Mouse (Mus musculus) layer of hippocampus, adult 8-10 months (tissue): Measurements from ENCODE around the gene Klhl29. TPM values are rescaled to one million over a fixed set of nuclear protein-coding genes. Genes with fewer than 3 reads are reported as not detected.

ENCODE experiments used
- DNase-seq, 2 experiments: peaks; one replicate each; pipeline ENCODE4 v3.0.0; 2022; ENCODE audit warnings: low spot score in 2 of 2
- total RNA-seq, 4 experiments: library from RNA; stranded (reverse); gene quantifications; 2 replicates each; pipeline ENCODE4 v1.2.4; 2022

The Klhl29 gene
- total RNA-seq, 4 experiments from 2014 or later: 28.5 to 41.3 (median 33.1) TPM

DNA sequence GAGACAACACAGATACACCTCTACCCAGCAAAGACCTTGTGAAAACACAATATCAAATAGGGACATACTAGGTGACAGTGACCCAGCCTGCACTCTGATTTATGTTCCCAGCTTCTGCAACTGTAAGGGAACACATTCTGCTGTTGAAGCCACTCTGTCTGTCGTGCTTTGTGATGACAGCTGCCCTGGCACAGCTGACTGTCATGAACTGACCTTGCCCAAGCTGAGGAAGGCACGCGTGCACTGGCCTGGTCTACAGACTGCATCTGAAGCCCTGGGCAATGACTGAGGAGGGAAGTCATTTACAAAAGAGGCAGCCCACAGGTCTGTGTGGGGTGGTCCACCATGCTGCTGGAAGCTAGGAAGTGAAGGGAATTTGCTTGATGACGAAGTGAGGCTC, 246.3 kb downstream of the Klhl29 start:
- DNase-seq: no peak

DNA sequence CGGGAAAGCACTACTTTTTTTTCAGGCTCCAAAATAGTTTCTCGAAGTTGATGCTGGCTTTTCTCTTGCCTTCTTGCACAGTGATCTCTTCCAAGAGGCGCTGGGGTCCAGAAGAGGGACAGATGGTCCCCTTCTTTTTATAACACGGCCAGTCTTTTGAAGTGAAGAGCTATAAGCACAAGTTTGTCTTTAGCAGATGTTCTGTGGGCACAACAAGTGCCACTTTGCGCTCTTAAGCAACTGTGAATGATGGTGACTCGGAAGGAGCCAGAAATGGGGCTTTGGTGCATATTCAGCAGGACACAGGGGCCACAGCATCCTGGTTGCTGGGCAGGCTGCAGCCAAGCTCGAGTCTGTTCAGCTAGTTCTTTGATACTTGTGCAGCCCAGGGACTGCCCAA, 249.6 kb downstream of the Klhl29 start:
- no peak for DNase-seq

DNA sequence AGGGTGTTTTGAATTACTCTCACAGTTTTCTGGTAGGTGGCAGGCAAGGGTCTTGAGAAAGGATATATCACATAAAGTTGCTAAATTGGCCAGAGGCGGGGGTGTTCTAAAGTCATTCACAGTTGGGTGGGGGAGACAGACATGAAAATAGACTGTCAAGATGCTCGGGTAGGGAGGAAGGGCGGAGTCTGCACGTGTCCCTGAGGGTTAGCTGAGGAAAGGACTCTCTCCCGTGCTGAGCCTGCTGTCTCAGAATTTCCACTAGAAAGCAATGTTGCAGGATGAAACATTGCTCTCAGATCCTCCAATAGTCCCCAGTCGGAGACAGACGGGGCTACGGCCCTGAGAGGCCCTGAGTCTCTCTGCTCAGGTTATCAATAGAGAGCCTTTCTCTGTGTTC, 252.5 kb downstream of the Klhl29 start:
- no peak for DNase-seq

DNA sequence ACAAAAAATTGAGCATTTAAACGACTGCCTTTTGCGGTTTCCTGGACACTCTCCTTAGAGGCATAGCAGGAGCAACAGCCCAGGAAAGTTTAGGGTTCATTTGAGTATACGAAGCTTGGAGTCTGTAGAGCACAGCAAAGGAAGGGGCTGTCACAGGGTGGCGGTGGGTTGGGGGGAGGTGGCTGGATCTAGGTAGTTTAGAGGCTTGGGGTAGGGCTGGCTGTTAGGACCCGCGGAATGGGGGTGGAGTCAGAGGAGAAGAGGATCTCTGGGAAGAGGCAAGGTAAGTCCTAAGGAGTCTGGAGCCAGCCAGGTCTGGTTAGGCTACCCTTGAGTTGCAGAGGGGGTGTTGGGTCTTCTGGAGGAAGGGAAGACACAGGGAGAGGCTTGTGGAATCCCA, 255.2 kb downstream of the Klhl29 start:
- no peak for DNase-seq

DNA sequence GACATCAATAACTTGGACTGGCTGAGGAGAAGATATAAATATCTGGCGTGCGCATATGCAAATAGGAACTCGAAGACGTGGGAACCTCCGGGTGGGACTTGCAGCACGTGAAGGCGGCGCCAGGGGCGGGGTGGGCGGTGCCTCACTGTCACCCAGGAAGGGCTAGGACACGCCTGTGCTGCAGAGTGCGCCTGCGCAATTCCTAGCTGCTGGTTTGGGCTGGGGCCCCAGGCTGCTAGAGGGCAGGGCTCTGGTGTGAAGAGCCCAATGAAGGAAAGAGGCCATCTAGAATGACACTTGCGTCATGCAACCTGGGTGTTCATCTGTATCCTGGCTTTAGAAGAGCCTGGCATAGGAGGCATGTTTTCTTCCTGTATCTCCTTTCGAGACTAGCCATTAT, 255.8 kb downstream of the Klhl29 start:
- peak; percentile 92 to 93 for DNase-seq

DNA sequence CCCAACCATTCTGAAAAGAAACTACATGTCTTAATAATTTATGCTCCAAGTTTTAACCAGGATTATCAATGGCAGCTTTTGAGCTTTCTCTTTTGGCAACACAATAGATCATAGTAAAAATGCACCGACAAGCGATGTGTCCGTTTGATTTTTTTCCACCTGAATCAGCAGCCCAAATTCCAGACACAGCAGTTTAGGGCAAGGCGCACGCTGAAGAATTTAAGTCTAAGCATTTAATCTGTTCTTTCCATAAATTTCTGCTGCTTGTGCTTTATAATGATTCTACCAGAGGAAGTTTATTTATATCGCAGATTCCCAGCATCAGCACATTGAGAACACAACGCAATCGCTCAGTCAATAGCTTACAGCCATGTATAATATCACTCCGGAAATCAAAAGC, 256.2 kb downstream of the Klhl29 start:
- DNase-seq: no peak

DNA sequence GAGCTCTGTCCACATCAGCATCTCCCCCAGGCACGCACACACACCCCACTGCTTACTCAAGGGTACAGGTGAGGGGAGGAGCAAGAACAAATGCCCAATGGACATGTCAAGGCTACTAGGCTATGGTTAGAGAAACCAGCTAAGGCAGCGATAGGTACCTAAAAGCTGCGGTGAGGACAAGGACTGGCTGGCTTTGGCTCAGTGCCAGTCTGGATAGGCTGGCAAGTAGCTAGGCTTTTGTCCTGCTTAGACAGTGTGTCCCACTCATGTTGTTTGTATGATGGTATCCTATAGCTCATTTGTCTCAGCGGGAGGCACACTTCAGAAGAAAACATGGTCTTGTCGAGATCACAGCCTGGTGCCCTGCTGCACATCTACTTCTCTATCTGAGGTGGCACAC, 258.9 kb downstream of the Klhl29 start:
- DNase-seq: no peak

DNA sequence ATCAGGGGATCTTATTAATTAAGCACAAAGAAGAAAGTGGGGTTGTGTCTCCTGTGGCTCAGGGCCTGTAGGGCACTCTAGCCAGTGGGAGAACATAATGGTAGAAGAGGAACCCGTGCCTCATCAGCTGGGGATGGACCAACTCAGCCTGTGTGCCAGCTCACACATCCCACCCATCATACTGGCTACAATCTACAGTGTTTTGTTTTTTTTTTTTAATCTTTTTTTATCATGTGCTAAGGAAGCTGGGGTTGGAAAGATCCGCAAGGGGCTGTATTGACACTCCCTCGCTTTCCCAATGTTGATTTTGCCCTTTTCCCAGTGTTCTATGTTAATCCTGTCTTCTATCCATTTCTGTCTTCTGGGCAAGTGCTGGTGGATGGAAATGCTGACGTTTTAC, 260.9 kb downstream of the Klhl29 start:
- DNase-seq: no peak

DNA sequence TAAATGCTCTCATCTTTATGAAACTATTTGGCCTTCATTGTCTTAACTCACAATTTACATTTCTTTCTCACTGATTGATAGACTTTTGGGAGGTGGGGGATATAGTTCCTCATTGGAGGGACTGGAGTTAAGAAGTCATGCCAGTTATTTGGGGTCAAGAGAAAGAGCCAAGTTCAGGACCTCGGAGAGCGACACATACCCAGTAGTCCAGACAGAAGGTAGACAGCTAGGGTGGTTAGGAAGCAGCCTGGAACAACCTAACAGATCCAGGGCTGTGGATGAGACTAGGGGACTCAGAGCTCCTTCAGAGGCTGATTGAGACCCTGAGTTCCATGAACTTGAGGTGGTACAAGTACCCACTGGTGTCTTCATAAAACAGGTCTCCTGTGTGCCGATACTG, 264.1 kb downstream of the Klhl29 start:
- no peak for DNase-seq

DNA sequence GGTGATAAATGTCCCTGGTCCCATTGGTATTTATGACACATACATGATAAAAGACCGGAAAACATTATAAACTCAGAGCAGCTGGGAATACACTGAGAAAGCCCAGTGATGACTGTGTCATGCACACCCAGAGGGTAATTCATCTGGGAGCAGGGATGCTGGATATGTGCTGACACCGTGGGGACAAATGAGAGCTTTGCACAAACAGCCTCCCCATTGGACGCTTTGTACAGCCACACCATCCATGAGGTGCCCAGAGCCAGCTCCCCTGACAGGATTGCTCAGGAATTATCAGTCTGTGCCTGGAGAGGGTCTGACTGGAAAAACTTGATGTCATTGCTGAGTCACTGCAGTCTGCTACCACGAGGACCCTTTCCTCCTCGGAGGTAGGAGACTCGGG, 266.9 kb downstream of the Klhl29 start:
- DNase-seq: no peak

DNA sequence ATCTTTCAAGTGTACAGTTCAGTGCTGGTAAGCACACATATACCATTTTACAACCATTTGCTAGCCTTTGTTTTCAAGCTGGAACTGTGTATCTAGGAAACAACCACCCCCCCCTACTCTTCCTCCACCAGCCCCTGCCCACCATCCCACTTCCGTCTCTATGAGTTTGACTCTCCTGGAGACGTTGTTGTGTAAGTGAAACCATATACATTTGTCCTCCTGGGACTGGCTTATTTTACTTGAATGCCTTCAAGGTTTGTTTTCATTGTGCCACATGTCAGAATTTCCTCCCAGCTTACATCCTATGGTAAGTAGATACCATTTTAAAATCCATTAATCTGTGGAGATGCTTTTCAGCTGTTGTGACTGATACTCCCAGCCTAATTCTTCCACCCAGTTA, 267.7 kb downstream of the Klhl29 start:
- DNase-seq: no peak

DNA sequence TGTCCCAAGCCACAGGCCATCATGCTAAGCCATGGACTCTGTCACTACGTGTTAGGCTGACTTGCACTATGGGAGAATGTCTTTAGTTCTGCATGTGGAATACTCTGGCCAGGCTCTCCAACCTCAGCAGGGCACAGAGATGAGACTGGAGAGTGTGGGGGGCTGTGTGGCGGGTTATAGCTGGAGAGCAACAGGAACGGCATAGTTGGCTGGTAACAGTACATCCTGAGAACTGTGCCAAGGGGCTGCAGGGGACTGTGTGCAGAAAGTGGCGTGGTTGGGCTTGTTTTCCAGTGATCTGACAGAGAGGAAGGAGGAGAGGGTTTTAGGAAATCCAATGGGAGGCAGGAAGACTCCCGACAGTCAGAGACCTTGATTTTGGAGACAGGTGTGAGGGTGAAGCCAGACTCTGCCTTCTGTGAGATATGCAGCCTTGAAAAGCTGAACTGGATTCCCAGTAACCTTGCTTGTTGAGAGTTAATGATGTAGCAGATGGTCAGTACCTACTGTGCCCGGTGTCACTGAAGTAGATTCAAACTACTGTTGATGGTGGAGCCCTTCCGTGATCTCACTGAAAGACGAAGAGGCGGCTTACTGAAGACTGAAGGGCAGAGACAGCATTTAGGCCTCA, 270.9 kb downstream of the Klhl29 start:
- no peak for DNase-seq

DNA sequence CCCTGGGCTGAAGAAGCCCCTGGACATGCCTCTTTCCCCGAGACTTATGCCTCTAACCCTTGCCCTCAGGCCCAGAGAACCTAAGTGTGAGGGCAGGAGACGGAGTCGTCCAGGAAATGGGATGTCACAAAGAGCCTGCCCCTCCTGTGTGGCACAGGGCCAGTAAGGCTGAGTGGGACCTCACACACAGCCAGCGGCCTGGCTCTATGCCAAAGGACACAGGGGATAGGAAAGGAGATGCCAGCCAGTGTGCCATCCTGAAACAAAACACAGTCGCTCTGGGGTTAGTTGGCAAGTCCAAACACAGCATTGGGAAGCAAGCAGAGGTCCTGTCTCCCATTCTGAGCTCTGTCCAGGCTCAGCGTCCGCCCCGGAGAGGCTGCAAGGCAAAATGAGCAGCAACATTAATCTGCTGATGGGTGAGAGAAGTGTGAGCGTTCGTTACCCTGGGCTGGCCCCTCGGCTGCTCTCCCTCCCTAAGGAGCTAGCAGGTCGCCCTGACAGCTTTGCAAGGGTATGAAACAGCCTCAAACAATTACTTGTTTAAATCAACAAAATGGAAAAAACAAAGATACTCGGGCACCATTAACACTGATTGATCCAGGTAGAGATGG, 274.0 kb downstream of the Klhl29 start:
- no peak for DNase-seq

DNA sequence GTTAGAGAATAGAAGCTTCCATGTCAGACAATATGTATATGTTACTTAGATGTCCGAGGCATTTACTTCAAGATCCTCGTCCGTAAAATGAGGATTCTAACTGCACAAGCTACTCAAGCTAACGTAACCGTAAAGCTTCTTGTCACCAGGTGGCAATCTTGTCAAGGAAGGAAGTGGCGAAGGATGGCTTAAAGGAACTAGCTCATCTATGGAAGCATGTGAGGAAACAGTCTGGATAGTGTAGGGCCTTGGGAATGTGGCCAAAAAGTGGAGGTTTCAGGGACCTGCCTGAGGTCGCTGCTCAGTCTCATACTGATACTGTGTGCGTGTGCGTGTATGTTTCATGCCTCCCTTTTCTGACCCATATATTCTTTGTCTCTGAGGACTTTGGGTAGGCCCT, 275.9 kb downstream of the Klhl29 start:
- no peak for DNase-seq

DNA sequence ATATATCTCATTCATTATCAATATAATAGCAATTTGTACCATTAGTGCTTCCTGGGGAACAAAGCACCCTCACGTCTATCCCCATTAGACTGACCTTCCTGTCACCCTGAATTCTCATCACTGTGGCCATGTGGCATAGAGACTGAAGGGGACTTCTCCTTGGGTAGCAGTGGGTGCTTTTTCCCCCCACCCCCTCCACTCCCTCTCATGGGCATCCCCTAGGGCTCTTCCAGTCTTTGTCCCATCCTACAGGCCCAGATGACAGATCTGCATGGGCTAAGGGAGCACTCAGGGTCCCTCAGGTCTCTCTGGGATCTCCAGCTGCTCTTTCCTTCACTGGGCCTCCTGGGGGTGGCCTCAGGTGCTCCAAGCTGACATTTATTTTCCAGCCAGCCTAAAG, 286.8 kb downstream of the Klhl29 start:
- DNase-seq: no peak

DNA sequence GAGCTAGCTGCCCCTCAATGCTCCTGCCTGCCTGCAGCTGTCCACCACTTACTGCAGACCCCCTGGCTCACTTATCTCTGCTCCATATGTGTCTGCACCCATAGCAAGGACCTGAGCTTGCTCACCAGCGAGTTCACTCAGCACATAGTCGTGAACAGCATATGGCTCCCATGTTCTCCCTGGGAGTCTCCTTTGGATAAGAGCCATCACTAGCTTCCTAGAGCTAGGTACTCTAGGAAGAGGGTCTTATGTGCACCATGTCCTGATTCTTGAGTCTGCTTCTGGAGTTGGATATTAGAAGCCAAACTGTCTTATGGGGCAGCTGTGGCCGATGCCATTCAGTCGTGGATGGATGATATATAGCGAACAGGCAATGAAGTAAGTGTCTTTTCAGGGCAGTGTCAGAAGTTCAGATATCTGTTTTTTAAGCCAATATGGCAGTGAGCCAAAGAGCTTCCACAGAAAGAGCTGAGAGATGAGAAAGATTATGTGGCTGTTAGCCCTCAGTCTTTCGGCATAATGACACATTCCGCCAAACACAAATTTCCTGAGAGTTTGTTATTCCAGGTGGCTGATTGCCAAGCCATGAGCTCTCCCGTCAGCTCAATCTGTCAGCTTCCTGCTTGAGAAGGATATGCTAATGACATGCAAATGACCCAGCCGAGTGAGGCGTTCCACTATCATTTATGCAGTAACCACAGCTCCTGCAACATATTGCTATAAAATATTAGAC, 287.5 kb downstream of the Klhl29 start:
- DNase-seq: peak; percentile 82 to 83

DNA sequence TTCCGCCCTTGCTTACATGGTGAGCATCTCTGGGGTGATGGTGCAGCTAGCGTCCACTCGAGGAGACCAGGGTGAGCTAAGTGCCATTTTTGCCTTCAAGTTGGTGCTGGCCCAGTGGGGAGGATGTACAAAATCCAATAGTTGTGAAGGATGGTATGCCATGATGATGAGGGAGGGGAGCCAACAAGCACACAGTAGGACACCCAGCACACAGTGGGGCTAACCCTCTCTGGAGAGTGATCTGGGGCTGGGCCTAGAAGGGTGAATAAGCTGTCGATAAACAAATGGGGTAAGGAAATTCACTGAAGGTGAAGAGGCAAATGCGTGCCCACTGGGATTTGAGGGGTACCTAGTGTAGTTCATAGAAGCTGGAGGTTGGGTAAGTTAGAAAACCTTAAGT, 290.8 kb downstream of the Klhl29 start:
- DNase-seq: no peak

DNA sequence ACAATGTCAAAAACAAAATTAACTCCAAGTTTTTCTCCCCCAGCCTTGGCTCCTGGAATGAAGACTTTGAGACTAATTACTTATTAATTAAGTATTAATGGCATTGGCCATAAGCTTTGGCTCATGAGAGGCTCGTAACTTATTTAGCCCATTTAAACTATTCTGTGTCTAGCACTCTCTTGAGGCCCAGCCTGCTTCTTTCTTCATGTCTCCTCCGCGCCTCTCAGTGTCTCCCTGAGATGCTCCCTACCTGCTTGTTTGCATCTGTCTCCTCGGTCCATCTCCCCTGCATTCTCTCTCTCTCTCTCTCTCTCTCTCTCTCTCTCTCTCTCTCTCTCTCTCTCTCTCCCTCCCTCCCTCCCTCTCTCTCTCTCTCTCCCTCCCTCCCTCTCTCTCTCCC, 294.0 kb downstream of the Klhl29 start:
- DNase-seq: no peak

DNA sequence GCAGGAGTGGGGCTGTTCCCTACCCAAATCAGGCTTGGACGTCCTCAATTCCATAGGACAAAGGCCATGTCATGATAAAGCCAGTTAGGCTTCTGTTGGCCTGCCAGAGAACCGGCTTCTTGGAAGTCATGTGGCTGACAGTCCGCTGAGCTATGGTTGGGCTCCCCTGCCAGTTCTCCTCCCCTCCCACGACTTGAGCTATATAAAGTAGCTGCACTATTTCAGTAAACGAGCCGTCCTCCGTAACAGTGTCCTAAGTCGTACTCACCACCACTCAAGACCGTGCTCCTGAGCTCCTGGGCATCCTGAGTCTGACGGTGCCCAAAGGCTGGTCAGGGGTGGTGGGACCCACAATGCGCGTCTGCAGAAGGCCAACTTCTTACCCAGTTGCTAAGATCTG, 302.3 kb downstream of the Klhl29 start:
- DNase-seq: no peak

DNA sequence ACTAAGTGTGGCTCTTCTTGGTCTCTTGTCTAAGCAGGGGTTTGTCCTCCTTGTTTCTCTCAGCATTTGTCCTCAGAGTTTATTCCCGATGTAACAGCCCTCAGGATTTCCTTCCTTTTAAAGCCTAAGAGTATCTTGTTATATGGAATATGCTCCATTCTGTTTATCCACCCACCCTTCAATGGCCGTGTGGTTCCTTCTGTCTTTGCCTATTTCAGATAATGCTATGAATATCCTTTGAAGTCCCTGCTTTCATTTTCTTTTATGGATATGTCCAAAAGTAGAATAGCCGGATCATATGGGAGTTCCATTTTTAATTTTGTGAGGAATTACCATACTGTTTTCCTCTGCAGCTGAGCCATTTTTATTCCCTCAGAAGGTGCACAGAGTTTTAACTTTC, 305.4 kb downstream of the Klhl29 start:
- no peak for DNase-seq

DNA sequence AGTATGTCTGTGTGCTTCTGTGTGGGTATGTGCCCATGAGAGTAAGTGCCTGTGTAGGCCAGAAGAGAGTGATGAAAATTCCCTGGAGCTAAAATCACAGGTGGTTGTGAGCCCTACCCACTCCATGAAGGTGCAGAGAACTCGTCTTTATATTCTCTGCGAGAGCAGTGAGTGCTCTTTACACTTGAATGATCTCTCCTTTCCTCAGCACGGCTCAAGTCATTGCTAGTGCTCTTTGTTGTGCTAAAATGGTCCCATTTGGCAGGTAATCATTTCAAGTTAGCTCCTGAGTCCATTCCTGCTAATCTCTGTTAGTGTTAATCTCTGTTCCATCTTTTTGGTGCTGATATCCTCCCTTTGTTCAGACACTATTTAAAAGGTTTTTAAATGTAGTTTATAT, 307.9 kb downstream of the Klhl29 start:
- DNase-seq: no peak

DNA sequence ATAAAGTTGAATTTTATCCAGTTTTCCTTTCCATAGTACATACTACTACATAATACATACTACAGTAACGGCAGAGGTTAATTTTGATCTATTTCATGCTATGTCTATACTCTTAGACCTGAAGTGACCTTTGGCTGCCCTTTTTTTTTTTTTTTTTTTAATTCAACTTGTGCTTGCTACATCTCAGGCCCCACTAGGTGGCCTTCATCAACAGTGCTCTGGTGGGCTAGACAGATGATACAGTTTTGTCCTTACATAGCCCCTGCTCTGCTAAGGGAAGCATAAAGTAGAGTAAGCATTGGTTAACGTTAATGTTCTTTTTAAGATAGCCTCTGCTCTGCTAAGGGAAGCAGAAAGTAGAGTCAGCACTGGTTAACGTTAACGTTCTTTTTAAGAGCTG, 327.4 kb downstream of the Klhl29 start:
- DNase-seq: no peak

DNA sequence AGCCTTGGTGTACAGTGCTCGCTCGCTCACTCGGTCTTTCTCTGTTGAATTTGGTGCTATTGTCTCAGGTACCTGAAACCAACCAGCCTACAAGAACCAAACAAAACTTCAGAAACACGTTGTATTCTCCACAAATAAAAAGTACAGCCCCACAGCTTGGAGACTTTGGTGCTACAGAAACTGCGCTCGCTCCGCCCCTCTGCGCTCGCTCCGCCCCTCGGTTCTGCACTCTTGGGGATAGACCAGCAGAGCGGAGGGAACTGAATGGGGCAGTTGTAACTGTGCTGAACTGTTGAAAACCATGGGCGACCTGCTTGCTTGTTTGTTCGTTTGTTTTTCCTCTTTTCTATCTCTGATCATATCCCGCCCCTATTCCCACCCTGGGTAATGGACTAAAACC, 331.3 kb downstream of the Klhl29 start:
- DNase-seq: no peak
